Mouse (Mus musculus) spleen, adult 2 months (tissue): ENCODE data around the gene Dcp1b.

Experiments
- CTCF ChIP-seq: fragments of 200-500 bp; IDR thresholded peaks from 2 replicates; pipeline ENCODE4 v1.5.1; 2011; ENCODE audit warnings: mild to moderate bottlenecking, inconsistent platforms; ENCODE audit not compliant: insufficient read depth, insufficient read length, insufficient replicate concordance; ENCODE audit errors: extremely low read depth
- POLR2A ChIP-seq: fragments of 200-500 bp; IDR thresholded peaks from 2 replicates; pipeline ENCODE4 v1.6.1; 2011; ENCODE audit warnings: low read depth, low read length, inconsistent platforms

- TF ChIP-seq CTCF (no peak), POLR2A (no peak)
Measured at GRCm38 (mm10) chr6:119137768-119138167, 37.3 kb upstream of the Dcp1b start.
